Mouse (Mus musculus) CH12.LX (cell line): ENCODE data around the gene Ppil2.

Experiments used
- POLR2A ChIP-seq: IDR thresholded peaks from 2 replicates; pipeline ENCODE4 v1.6.1; 2011; ENCODE audit warnings: low read depth, mild to moderate bottlenecking, improper control_type of control experiment, low read length
- TCF12 ChIP-seq: IDR thresholded peaks from 2 replicates; pipeline ENCODE4 v1.6.1; 2014; ENCODE audit warnings: low read depth, mild to moderate bottlenecking, inconsistent platforms, low read length, improper control_type of control experiment

DNA sequence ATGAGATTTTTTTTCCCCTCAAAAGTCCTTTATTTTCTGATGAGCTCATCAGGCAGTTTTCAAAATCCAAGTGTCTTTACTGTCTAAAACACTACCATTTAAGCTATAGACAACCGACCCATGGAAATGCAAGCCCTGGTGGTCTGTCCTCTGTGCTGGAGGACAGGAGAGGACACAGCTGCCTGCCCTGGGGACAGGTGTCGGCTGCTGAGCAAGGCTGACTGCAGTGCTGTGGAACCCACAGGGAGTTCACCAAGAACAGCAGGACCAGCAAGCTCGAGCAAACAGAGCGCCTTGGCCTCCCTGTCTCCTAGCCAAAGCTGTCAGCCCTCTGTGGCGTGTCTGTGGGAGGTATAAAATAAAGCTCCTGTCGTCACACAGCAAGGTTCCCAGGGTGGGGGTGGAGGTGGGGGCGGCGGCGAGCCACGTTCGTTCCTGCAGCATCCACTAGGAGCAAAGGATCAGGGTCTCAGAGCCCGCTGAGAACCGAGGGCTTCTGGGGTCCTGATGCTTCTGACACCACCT lies 24.3 kb downstream of the Ppil2 start:
- TF ChIP-seq POLR2A (no peak), TCF12 (no peak)
